Mouse (Mus musculus) heart, embryonic 16.5 days (tissue): Measurements from ENCODE around the gene Pstk. TPM values are rescaled to one million over a fixed set of nuclear protein-coding genes. Genes with fewer than 3 reads are reported as not detected.

Experiments used
- ATAC-seq: fragments of 200-750 bp; cut with Nextera tagmentation; replicated peaks from 2 replicates; pipeline ENCODE4 v1.8.0; 2017; ENCODE audit warnings: moderate number of reproducible peaks; ENCODE audit not compliant: insufficient read depth, low FRiP score; ENCODE audit errors: extremely low read depth
- H3K27ac ChIP-seq: fragments of 300-500 bp; sonication (generic); 2 replicates; pipeline ENCODE4 v1.5.1; 2014; ENCODE audit warnings: mild to moderate bottlenecking, low read length, control low read depth, moderate library complexity
- H3K27me3 ChIP-seq: fragments of 300-500 bp; sonication (generic); 2 replicates; pipeline ENCODE4 v1.6.1; 2014; ENCODE audit warnings: low read length, mixed read lengths; ENCODE audit not compliant: control insufficient read depth, insufficient read depth
- H3K36me3 ChIP-seq: fragments of 300-500 bp; sonication (generic); 2 replicates; pipeline ENCODE4 v1.6.1; 2014; ENCODE audit not compliant: control insufficient read depth, insufficient read depth
- H3K4me1 ChIP-seq: fragments of 300-500 bp; sonication (generic); 2 replicates; pipeline ENCODE4 v1.6.1; 2014; ENCODE audit warnings: low read length, mixed read lengths; ENCODE audit not compliant: control insufficient read depth, insufficient read depth
- H3K4me2 ChIP-seq: fragments of 300-500 bp; sonication (generic); 2 replicates; pipeline ENCODE4 v1.6.1; 2014; ENCODE audit warnings: low read depth, mild to moderate bottlenecking, control low read depth, low read length
- H3K4me3 ChIP-seq: fragments of 300-500 bp; sonication (generic); 2 replicates; pipeline ENCODE4 v1.5.1; 2014; ENCODE audit warnings: mild to moderate bottlenecking, control low read depth, low read length
- H3K9ac ChIP-seq: fragments of 300-500 bp; sonication (generic); 2 replicates; pipeline ENCODE4 v1.6.1; 2014; ENCODE audit warnings: low read length, control low read depth
- H3K9me3 ChIP-seq: fragments of 300-500 bp; sonication (generic); replicated peaks from 2 replicates; pipeline ENCODE4 v1.6.1; 2016; ENCODE audit warnings: low read length; ENCODE audit not compliant: control insufficient read depth
- WGBS: fragments of 180-500 bp; shearing (Covaris S2); extraction: QIAGEN DNeasy Blood & Tissue Kit; methylation state at CpG from one replicate; pipeline ENCODE4 v1.1.7; 2014; 5-methylcytosine and 5-hydroxymethylcytosine counted together
- polyA plus RNA-seq: library from polyadenylated mRNA; unstranded; fragments of >200 nt; fragmentation: Nextera tagmentation; extraction: Ambion mirVana; gene quantifications from 2 replicates; pipeline ENCODE4 v1.2.1, GENCODE M21; 2015

Pstk gene
- polyA plus RNA-seq, 1 experiment from 2014 or later, result 95.5 TPM

- no peak for ATAC-seq
- H3K9me3 ChIP-seq, result no peaks in the 10 kb centered on the region
- WGBS, result 69% methylated on average over 1 of the region's 1 CpGs
- no peak overlapping the region for H3K4me3 ChIP-seq
- no peaks in the 10 kb centered on the region for H3K4me1 ChIP-seq
- no peak overlapping the region for H3K9ac ChIP-seq
- H3K27me3 ChIP-seq, result no peaks in the 10 kb centered on the region
- H3K27ac ChIP-seq, result no peak overlapping the region
- H3K4me2 ChIP-seq, result no peak overlapping the region
- H3K36me3 ChIP-seq, result peaks cover 12% of the 10 kb centered on the region
Observed at GRCm38 (mm10) chr7:131434276-131434675, 63.3 kb downstream of the Pstk start.

- no peak for ATAC-seq
- Histone ChIP-seq H3K4me1 (no peaks in the 10 kb centered on the region), H3K36me3 (no peaks in the 10 kb centered on the region), H3K4me3 (no peak overlapping the region), H3K27ac (no peak overlapping the region), H3K9me3 (no peaks in the 10 kb centered on the region), H3K9ac (no peak overlapping the region), H3K4me2 (no peak overlapping the region), H3K27me3 (no peaks in the 10 kb centered on the region)
- 65% methylated on average over 3 of the region's 3 CpGs for WGBS
Observed at GRCm38 (mm10) chr7:131437051-131437450, 66.1 kb downstream of the Pstk start.

Other genes starting within 250 kb of the Pstk start
- gene 4933402N03Rik, start 224.8 kb upstream of the Pstk start, polyA plus RNA-seq, result not detected in 2 replicates
- gene 5430419D17Rik, start 196.7 kb upstream of the Pstk start, polyA plus RNA-seq, result 0.21 and 0.51 TPM in 2 replicates
- gene Cuzd1, start 48.8 kb upstream of the Pstk start, polyA plus RNA-seq, result 0.54 and 0.63 TPM in 2 replicates
- gene Fam24b, start 41.6 kb upstream of the Pstk start, polyA plus RNA-seq, result not detected in 2 replicates
- gene Fam24a, start 37.3 kb upstream of the Pstk start, polyA plus RNA-seq, result not detected in 2 replicates
- 19.2 and 22.2 TPM in 2 replicates for gene 2310057M21Rik, start 8.4 kb upstream of the Pstk start, polyA plus RNA-seq
- gene Ikzf5, start 39.4 kb downstream of the Pstk start, polyA plus RNA-seq, result 7.9 and 9.2 TPM in 2 replicates
- gene Acadsb, start 39.5 kb downstream of the Pstk start, polyA plus RNA-seq, result 101 and 105 TPM in 2 replicates
- 0.16 TPM in 1 of 2 replicates, not detected in the other for gene Hmx3, start 171.7 kb downstream of the Pstk start, polyA plus RNA-seq
- gene Hmx2, start 177.6 kb downstream of the Pstk start, polyA plus RNA-seq, result not detected in 2 replicates
- gene Bub3, start 189.1 kb downstream of the Pstk start, polyA plus RNA-seq, result 135 and 144 TPM in 2 replicates